Mouse (Mus musculus) c-Kit-positive CD71-positive TER-119-positive erythroid progenitor cells, embryonic 14.5 days (primary cell): Measurements from ENCODE around the gene Bahcc1.

ENCODE experiments used
- DNase-seq: peaks from one replicate; pipeline ENCODE4 v3.0.0-alpha.2; 2013; ENCODE audit warnings: low spot score

Gene Bahcc1

DNA sequence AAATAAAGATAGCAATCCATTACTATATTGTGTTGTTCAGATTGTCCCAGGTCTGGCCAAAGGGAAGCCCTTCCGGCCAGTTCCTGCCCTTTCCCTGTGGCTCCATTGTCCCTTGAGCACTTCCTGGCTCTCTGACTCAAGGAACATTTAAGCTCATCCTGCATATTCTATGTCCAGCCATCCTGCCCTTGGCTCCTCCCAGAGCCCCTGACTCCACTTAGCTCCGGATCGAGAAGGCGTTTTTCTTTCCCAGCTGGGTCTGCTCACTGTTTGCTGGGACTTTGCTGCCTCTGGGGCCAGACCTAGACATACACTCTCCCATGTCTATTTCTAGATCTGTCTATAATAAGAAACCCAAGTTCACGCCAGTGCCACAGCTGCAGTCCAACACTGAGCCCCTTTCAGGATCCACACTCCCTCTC is 26.1 kb upstream of the Bahcc1 start:
- no peak for DNase-seq

DNA sequence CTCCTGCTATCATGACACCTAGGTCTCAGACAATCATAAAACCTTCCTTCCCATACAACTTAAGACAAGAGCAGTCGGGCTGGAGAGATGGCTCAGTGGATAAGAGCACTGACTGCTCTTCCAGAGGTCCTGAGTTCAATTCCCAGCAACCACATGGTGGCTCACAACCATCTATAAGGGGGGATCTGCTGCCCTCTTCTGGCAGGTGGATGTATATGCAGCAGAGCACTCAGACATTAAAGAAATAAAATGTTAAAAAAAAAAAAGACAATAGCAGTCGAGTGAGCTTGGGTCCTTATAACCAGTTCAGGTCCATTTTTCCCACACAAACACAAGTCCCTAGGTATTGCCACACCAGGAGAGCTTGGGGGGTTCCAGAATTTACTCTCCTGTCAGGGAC is 23.9 kb upstream of the Bahcc1 start:
- DNase-seq: no peak

DNA sequence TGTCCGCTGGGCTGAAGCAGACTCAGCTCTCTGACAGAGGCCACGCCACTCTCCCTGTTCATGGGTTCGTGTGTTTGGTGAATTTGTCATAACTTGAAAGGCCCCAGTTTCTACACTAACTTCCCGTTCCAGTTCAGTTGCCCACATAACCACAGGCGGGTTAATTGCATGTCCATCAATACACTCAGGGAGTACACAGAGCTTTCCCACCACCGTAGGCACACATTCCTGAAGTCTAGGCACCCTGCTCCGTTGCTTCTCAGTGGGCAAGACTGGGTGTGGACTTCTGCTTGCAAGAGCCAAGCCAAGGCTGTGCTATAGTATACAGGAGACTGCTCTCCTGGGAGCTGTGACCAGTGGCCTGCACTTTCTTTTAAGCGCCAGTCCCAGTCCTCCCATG is 23.3 kb upstream of the Bahcc1 start:
- DNase-seq: no peak

DNA sequence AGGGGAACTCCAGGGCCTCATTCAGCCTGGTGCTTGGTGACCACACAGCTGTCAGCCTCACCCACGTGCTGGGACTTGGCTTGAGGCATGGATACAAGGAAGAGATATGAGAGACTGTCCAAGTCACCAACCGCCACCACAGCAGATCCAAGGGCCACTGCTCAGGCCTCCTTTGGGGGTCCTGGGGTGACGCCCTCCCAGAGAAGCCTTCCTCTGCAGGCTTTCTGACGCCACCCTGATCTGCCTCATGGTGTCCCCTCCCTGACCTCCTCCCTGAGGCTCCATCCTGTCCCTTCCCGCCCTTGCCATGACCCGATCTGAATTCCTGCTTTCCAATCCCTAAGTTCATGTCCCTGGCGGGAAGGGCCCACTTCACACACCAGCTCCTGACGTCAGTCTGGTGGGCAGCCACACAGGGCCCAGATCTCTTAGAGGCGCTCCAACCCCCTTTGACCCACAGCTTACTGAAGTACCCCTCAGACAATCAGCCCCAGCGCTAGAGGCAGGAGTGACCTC is 17.0 kb upstream of the Bahcc1 start:
- no peak for DNase-seq

DNA sequence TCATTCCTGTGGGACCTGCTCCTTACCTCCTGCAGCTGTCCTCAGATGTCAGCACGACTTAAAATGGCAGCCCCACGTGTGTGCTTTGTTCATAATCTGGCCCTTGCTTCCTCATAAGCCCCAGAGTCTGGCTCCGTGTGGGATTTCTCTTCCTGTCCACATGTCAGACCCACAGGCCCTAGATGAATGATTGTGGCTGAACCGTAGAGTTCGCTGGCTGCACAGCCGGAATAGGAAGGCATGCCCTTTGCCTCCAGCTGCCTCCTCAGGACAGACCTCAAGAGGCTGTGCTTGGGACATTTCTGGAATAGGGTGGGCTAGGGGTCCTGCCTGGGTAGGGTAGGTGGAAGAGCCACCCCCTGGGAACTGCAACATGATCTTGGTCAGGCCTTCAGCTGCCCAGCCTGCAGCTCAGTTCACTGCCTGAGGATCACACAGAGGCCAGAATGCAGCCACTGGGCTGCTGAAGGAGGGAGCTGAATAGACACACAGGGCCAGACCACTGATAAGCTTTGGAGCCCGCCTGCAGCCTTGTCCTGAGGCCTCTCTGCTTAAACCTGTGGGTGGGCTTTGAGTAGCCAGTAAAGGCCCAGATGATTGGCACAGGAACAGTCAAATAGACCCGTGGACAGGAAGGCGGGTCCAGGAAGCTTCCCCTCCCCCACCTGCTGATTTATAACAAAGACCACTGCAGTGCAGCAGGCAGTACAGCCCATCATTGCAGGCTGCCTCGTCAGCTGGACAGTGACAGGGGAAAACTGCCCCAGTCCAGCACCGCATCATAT is 16.0 kb upstream of the Bahcc1 start:
- no peak for DNase-seq

DNA sequence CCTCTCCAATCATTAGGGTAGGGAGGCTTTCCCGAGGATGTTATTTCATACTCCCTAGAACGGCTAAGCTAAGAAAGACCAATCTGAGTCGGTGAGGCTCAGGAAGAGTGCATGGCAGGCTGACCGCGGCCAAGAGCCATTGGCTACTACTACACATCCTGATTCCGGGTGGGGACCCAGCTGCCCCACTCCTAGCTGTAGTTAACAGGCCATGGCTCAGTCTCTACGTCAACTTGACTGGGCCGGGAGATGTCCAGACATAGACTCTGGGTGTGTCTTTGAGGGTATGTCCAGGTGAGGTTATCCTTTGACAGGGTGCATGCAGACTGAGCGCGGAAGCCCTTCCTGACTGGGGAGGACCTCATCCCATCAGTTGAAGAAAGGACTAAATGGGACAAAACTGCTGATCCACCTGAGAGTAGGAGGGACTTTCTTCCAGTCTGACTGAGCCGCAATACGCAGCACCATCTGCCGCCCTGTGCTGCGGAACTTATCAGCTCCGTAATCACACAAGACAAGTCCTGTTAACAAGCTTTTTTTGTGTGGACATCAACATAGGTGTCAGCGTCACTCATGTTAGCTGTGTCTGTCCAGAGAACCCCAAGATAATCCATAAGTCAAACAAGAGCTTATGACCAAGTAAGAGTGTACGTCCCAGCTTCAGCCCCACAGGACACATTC is 14.4 kb upstream of the Bahcc1 start:
- no peak for DNase-seq

DNA sequence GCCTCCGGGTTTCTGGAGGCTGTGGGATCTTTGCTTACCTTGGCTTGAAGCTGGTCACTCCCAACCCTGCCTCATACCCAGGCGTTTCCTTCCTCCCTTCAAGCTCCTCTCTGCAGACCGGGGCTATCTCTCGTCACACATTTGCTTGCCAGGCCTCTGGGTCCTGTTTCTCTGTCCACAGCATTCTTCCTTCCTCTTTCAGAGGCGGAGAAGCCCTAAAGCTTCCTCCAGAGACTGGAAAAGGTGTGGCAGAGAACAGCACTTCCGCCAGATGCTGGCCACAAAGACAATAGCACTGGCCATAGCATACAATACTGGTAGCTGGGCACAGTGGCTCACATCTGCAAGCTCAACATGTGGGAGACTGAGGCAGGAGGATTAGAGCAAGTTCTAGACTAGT is 13.8 kb upstream of the Bahcc1 start:
- DNase-seq: no peak

DNA sequence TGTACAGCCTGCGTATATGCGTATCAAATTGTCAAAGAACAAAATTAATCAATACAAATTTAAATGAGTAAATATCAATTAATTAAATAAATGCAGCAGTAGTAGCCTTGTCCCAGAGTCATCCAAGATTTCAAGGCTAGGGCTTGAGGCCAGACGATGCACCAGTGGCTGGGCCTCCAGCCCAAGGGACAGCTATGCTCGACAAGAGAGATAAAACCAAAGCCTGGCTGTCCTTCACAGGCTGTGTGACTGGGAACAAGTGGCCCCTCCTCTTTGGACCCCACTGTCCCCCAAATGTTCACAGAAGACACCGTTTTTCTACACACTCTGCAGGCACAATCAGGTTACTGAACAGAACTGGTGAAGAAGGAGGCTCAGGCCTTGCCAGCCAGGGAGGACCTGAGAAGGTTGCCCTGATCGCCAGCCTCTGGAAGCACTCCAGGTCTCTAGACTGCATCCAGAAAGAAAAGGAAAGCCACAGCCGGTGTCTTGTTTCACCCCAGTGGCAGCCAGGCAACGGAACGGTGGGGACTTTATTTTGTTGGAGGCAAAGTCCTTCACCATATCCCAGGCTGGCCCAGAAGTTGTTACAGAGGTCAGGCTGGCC is 12.7 kb upstream of the Bahcc1 start:
- no peak for DNase-seq

DNA sequence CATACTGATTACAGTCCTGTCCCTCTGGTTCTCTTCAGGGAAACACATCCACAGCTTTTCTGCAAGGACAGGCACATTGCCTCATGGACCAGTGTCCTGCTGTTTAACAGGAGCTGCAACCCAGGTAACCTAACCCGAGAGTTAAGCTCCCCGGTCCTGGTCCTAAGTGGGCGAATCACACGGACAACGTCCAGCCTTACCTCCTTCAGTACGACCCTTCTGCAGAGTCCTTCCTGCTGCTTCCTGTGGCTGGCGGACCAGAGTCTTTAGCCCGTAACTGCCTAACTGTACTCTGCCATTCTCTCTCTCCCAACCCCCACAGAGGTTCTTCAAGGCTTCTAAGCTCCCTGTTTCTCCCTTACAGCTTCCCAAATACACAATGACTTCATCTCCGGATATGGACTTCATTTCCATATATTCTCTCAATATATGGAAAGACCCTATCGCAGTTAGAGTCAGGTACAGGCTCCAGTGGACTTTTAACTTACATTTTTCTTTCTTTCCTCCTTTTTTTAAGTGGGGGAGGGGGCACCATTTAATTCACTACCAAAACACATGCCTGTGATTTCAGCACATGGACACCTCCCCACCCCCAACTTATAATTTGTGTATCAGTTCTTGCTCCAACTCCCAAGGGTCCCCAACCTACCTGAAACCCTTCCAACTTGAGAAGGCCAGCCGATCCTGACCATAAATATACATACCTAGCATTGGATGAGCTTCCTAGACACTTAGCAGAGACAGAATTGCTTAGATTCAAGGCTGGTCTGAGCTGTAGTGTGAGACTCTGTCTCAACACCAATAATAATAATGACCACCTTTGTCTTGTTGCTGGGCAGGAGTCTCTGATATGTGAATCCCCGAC is 11.6 kb upstream of the Bahcc1 start:
- DNase-seq: no peak

DNA sequence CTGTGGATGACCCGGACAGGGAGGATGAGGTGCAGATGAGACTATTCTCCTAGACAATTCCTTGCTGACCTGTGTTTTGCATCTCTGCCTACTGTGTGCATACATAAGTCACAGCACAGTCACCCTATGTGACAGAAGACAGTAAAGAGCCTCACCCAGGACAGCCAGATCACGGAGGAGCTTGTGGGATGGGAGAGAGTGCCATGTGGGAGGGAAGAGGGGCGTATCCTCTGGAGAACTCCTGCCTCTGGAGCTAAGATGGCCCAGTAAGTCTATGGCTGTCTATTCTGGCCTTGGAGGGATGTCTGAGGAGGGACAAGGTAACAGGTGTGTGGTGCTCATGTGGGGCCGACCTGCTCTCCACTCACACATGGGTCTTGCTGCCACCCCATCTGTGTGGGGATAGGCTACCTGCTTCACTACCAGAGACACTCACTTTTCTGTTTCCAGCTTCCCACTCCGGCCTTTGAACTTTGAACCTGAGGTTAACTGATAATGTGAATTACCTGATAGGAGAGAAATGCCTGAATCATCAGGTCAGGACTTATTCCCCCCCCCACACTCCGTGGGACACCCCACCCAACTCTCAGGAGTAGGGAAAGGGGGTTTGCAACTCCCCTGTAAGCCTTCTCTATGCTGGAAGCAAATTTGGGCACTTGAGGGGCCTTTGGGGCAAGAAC is 10.2 kb upstream of the Bahcc1 start:
- no peak for DNase-seq

DNA sequence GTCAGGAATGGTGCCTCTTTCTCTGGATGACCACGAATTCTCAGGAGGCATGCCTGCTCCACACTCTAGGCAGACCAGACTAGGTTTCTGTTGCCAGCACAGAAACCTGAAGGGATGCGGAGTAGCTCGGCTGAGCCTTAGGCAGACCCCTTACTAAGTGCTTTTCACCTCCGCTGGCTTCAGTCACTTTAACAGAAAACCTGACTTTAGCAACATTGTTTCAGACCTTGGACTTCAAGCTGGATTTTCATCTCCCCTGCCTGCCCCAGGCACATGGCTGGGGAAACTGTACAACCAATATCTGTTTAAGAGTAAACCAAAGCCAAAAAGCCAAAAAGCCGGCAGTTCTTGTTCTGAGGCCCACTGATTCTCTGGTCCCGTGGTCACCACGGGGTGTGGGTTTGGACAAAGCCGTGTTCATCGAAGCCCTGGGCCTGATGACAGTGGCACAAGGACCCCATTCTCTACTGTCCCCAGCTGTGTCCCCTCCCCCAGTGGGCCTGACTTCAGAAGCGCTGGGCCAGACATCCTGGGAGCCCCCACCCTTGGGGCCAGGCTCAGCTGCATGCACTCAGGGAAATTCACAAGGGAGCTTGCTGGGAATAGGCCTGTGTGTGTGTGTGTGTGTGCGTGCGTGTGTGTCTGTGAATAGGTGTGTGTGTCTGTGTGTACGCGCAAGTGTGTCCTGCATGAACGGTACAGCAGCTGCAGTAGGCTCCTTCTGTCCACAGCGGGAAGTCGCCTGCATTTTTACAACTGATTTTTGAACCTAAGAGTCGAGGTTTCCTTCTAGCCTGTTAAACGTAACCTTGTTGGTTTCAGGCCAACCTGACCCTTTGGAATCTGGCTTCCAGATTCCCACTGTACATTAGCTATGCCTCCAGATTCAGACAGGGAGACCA is 8.9 kb upstream of the Bahcc1 start:
- no peak for DNase-seq

DNA sequence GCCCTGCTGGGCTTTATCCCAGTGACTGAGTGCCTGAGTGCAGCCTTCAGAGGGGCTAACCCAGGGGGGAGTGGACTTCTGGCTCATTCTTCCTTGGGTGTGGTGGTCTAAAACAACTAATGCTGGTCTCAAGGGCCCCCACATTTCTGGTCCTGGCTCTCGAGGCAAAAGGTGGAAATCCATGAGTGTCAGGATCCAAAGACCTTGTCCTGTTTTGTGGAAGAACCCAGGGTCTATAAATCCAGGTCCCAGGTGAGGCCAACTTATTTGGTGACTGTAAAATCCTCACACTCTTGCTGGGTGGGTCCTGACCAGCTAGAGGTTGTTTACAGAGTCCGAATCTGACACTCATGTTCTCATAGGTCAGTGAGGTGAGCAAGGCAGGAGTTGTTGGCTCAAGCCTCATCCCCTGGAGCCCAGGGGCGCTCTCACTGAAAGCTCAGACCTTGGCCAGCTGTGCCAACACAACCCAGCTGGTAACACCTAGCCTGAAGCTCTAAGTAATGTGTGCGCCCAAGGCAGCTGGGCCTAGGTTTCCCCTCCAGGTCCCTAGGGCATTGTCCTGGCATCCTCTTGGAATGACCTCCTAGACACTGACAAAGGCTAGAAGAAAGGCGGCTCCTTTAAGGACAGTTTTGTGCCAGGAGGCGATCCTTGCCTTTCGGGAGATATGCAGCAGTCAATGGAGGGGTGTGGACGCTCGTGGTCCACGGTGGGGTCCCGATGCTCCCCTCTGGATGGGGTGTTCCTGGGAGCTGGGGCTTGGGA is 8.1 kb upstream of the Bahcc1 start:
- no peak for DNase-seq

DNA sequence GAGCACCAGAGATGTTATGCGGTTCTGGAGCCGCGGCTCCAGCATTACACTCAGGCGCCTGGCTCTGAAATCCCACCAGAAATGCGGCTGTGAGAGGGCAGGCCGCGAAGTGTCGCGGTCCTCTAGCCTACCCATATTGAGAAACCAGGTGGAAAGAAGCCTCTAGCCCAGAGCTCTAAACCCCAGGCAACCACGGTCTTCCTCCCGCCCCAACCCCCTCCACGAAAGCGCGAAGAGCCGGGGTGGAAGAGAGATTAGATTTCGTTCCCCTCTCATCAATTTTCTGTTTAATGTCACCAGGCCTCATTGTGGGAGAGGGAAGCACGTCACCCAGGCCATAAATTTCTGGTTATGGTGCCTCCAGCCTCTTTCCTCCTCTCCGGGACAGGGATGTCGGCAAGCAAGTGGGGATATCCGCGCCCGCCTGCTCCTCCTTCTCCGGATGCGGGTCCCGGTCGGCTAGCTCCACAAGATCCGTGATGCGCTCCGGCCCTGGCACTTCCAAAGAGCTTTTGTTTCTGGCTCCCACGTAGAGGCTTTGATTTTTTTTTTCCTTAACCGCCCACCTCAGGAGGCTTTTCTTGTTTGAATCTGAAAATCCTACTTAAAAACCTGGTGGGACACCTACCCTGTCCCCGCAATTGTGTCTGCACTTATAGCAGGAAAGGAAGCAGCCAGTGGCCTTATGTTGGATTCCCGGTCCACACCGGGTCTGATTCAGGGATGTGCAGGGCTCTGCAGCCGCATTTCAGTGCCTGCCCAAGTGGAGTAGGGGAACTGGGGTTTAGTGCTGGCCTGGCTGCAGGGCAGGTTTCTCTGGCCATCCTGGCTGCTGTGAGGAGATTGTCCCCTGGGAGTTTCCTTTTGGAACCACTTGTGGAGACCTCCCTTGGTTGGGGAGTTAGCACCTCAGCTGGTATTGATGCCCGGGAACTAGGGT is 7.2 kb upstream of the Bahcc1 start:
- no peak for DNase-seq

DNA sequence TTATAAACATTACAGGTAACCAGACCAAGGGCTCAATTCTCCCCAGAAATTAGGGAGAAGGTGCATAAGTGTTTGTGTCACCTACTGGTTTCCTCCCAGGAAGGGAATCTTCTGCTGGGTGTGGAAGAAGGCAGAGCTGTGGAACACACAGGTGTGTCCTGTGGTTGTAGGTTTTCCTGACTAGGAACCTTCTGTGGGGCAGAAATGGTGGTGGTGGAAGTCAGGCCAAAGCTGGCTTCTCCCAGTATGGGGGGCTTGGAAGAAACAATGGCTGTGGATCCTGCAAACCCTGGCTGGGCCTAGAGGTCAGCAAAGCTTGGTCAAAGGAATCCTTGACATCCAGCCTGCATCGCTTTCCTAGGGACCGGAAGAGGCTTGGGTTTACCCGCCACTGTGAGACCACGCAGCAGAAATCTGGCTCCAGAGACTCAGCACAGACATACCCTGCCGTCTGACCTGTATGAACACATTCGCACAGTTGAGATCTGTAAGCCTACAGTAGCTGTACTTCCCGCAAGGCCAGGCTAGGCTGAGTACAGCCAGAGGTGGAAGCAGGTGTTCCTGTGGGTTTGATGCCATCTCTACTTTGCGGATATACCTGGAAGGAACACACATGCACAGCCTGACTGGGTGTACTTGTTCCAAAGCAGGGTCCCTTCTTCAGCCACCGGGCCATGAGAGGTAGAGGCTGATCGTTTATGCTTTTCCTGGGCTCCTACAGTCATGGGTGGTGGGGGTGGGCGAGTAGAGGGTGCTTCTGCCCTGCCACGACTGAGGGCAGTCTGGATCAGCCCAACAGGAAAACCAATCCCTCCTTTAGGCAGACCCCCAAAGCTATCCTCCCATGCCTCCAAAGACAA is 6.1 kb upstream of the Bahcc1 start:
- no peak for DNase-seq

DNA sequence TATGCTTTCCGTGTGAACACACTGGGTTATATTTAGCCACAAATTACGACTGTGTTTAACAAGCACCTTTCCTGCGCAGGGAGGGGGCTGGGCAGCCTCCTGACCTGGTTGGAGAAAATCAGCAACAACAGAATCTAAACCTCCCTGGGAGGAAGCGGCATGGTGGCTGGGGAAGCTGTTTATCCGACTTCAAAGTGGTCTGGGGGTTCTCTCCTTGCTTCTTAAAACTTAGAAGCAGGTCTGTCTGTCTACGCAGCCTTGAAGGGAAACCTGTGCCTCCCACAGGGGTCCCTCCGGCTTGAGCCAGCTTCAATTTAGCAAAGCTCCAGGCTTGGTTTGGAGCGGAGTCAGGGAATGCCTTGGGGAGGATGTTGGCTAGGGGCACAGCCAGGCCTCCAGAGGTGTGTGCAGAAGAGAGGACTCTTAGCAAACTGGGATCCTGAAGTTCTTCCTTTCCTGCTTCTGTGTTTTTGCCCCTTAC is 5.1 kb upstream of the Bahcc1 start:
- no peak for DNase-seq

DNA sequence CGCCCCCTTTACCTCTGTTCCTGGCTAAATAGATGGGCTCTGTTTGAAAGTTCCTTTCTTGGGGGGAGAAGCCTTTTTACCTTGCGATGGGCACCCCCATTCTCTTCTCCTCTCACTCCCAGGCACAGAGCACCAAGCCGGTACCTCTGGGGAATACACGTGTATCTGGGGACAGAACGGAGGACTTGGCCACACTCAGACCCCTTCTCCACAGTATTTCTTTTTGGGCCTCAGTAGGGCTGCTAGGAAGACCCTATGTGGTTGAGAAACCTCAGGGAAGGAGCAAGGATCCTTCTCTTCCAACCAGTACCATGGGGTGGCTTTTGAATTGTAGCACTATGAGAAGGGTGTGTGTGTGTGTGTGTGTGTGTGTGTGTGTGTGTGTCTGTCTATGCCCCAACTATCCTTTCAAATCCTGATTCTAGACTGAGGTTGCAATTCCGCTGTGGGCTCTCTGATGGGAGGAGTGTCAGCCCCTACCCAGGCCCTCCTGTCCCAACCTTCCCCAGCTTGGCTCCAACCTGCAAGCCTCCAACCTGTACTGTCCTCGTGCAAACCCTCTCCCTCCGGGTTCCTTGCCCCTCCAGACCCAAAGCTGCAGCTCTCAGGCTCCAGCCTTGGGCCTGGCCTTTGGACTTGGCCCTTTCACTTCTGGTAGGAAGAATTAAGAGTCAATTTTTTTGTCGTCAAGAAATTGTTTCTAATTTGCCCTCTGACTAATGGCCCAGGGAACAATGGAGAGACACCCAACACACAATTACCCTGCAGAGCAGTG is 4.4 kb upstream of the Bahcc1 start:
- DNase-seq: no peak
